Mouse (Mus musculus) forebrain, embryonic 12.5 days (tissue): Measurements from ENCODE around the gene Cdt1. TPM values are rescaled to one million over a fixed set of nuclear protein-coding genes. Genes with fewer than 3 reads are reported as not detected.

Source experiments
- ATAC-seq: fragments of 200-750 bp; cut with Nextera tagmentation; 2 replicates; pipeline ENCODE4 v1.8.0; 2017; ENCODE audit warnings: moderate TSS enrichment; ENCODE audit not compliant: low FRiP score
- H3K27ac ChIP-seq: fragments of 300-500 bp; sonication (generic); 2 replicates; pipeline ENCODE4 v1.5.1; 2016; ENCODE audit warnings: mild to moderate bottlenecking
- H3K27me3 ChIP-seq: fragments of 300-500 bp; sonication (generic); 2 replicates; pipeline ENCODE4 v1.6.1; 2016; ENCODE audit warnings: mild to moderate bottlenecking
- H3K36me3 ChIP-seq: fragments of 300-500 bp; sonication (generic); replicated peaks from 2 replicates; pipeline ENCODE4 v1.6.1; 2016; ENCODE audit warnings: mild to moderate bottlenecking
- H3K4me1 ChIP-seq: fragments of 300-500 bp; sonication (generic); 2 replicates; pipeline ENCODE4 v1.6.1; 2016
- H3K4me2 ChIP-seq: fragments of 300-500 bp; sonication (generic); 2 replicates; pipeline ENCODE4 v1.6.1; 2016; ENCODE audit warnings: mild to moderate bottlenecking, moderate library complexity
- H3K4me3 ChIP-seq: fragments of 300-500 bp; sonication (generic); replicated peaks from 2 replicates; pipeline ENCODE4 v1.5.1; 2016; ENCODE audit warnings: mild to moderate bottlenecking
- H3K9ac ChIP-seq: fragments of 300-500 bp; sonication (generic); 2 replicates; pipeline ENCODE4 v1.6.1; 2016; ENCODE audit warnings: mild to moderate bottlenecking
- H3K9me3 ChIP-seq: fragments of 300-500 bp; sonication (generic); 2 replicates; pipeline ENCODE4 v1.6.1; 2016
- WGBS: fragments of 180-500 bp; shearing (Covaris S2); methylation state at CpG from one replicate; pipeline ENCODE4 v1.1.7; 2016; 5-methylcytosine and 5-hydroxymethylcytosine counted together
- polyA plus RNA-seq: library from polyadenylated mRNA; unstranded; fragments of >200 nt; fragmentation: Nextera tagmentation; extraction: Ambion mirVana; gene quantifications from 2 replicates; pipeline ENCODE4 v1.2.1, GENCODE M21; 2016

The Cdt1 gene
- polyA plus RNA-seq, 1 experiment from 2014 or later: 46.0 TPM

- Histone ChIP-seq H3K27ac (0 out of 2 replicates have a peak within 1 kb of the TSS, but pooled peaks have one; percentile 13), H3K36me3 (no peaks in the 10 kb centered on the region), H3K9ac (peak within 1 kb of the TSS; percentile 48), H3K9me3 (no peaks in the 10 kb centered on the region), H3K27me3 (peaks cover 41% of the 10 kb centered on the region), H3K4me1 (peaks cover 14% of the 10 kb centered on the region), H3K4me3 (peak within 1 kb of the TSS; percentile 46), H3K4me2 (peak within 1 kb of the TSS; percentile 65)
- ATAC-seq: peak; percentile 59
- WGBS: 13% methylated on average over 45 of the region's 56 CpGs
Measured at GRCm38 (mm10) chr8:122551265-122552051, 16.4 kb upstream of the Cdt1 start, which contains the start of gene Piezo1. Gene Piezo1, minus strand, starts transcription at chr8:122551329.

GRCm38 (mm10) chr8:122554786-122555185 is 13.0 kb upstream of the Cdt1 start:
- ATAC-seq: no peak

GRCm38 (mm10) chr8:122556030-122557009 is 11.5 kb upstream of the Cdt1 start:
- no peak for ATAC-seq
- Histone ChIP-seq H3K4me2 (no peak overlapping the region), H3K27me3 (peaks cover 10% of the 10 kb centered on the region), H3K36me3 (no peaks in the 10 kb centered on the region), H3K4me3 (no peak overlapping the region), H3K9me3 (no peaks in the 10 kb centered on the region), H3K4me1 (peaks cover 8% of the 10 kb centered on the region; the same call in 1 of the 2 replicates), H3K27ac (0 out of 2 replicates have a peak overlapping the region, but pooled peaks have one; percentile 19), H3K9ac (no peak overlapping the region)
- WGBS: 73% methylated on average over 12 of the region's 12 CpGs

More at GRCm38 (mm10) chr8:122554786-122555185, 13.0 kb upstream of the Cdt1 start:
- 83% methylated on average over 6 of the region's 6 CpGs for WGBS
- H3K9me3 ChIP-seq: no peaks in the 10 kb centered on the region
- H3K4me2 ChIP-seq: no peak overlapping the region
- H3K36me3 ChIP-seq: no peaks in the 10 kb centered on the region
- H3K4me3 ChIP-seq: no peak overlapping the region
- no peak overlapping the region for H3K9ac ChIP-seq
- H3K27ac ChIP-seq: no peak overlapping the region
- H3K27me3 ChIP-seq: peaks cover 25% of the 10 kb centered on the region
- H3K4me1 ChIP-seq: peaks cover 21% of the 10 kb centered on the region

- no peaks in the 10 kb centered on the region for H3K27me3 ChIP-seq
- no peak overlapping the region for H3K27ac ChIP-seq
- no peaks in the 10 kb centered on the region for H3K36me3 ChIP-seq
- no peak overlapping the region for H3K4me2 ChIP-seq
- H3K4me3 ChIP-seq: no peak overlapping the region
- WGBS: 38% methylated on average over 10 of the region's 10 CpGs
- peaks cover 7% of the 10 kb centered on the region; the same call in 1 of the 2 replicates for H3K4me1 ChIP-seq
- no peaks in the 10 kb centered on the region for H3K9me3 ChIP-seq
- H3K9ac ChIP-seq: no peak overlapping the region
- no peak for ATAC-seq
Measured at GRCm38 (mm10) chr8:122557248-122558038, 10.4 kb upstream of the Cdt1 start.

GRCm38 (mm10) chr8:122558671-122559349 is 9.0 kb upstream of the Cdt1 start:
- no peak for ATAC-seq
- Histone ChIP-seq H3K4me1 (peaks cover 7% of the 10 kb centered on the region; the same call in 1 of the 2 replicates), H3K36me3 (no peaks in the 10 kb centered on the region), H3K4me3 (no peak overlapping the region), H3K9ac (no peak overlapping the region), H3K9me3 (no peaks in the 10 kb centered on the region), H3K27ac (no peak overlapping the region), H3K4me2 (no peak overlapping the region), H3K27me3 (no peaks in the 10 kb centered on the region)
- 22% methylated on average over 11 of the region's 12 CpGs for WGBS

- Histone ChIP-seq H3K36me3 (no peaks in the 10 kb centered on the region), H3K4me2 (no peak overlapping the region), H3K9me3 (no peaks in the 10 kb centered on the region), H3K4me1 (peaks cover 7% of the 10 kb centered on the region; the same call in 1 of the 2 replicates), H3K27me3 (no peaks in the 10 kb centered on the region), H3K27ac (no peak overlapping the region), H3K9ac (no peak overlapping the region), H3K4me3 (no peak overlapping the region)
- no peak for ATAC-seq
- WGBS: 88% methylated on average over 5 of the region's 5 CpGs
Measured at GRCm38 (mm10) chr8:122561199-122561598, 6.6 kb upstream of the Cdt1 start.

- Histone ChIP-seq H3K4me2 (no peak overlapping the region), H3K27ac (no peak overlapping the region), H3K36me3 (peaks cover 4% of the 10 kb centered on the region), H3K27me3 (no peaks in the 10 kb centered on the region), H3K4me1 (peaks cover 27% of the 10 kb centered on the region), H3K4me3 (no peak overlapping the region), H3K9ac (no peak overlapping the region), H3K9me3 (no peaks in the 10 kb centered on the region)
- WGBS: 91% methylated on average over 25 of the region's 25 CpGs
- ATAC-seq: no peak
Measured at GRCm38 (mm10) chr8:122564363-122565352, 3.2 kb upstream of the Cdt1 start.

- Histone ChIP-seq H3K4me1 (peaks cover 28% of the 10 kb centered on the region), H3K4me2 (peak overlapping the region; percentile 81), H3K4me3 (peak overlapping the region; percentile 86), H3K27me3 (no peaks in the 10 kb centered on the region), H3K27ac (peak overlapping the region; percentile 89), H3K9me3 (no peaks in the 10 kb centered on the region), H3K9ac (peak overlapping the region; percentile 88), H3K36me3 (peaks cover 25% of the 10 kb centered on the region)
- ATAC-seq: no peak
- 30% methylated on average over 6 of the region's 6 CpGs for WGBS
Measured at GRCm38 (mm10) chr8:122566766-122567165, 1.0 kb upstream of the Cdt1 start.

GRCm38 (mm10) chr8:122568109-122568504 is 292 bp downstream of the Cdt1 start:
- H3K4me1 ChIP-seq: peaks cover 33% of the 10 kb centered on the region
- H3K9me3 ChIP-seq: no peaks in the 10 kb centered on the region
- ATAC-seq: peak; percentile 66
- no peaks in the 10 kb centered on the region for H3K27me3 ChIP-seq
- H3K4me2 ChIP-seq: peak overlapping the region; percentile 81
- H3K4me3 ChIP-seq: peak overlapping the region; percentile 86
- H3K36me3 ChIP-seq: peaks cover 39% of the 10 kb centered on the region
- peak overlapping the region; percentile 89 for H3K27ac ChIP-seq
- WGBS: under 1% methylated on average over 34 of the region's 34 CpGs
- H3K9ac ChIP-seq: peak overlapping the region; percentile 88

GRCm38 (mm10) chr8:122568881-122569309 is 1.1 kb downstream of the Cdt1 start:
- Histone ChIP-seq H3K36me3 (peaks cover 44% of the 10 kb centered on the region), H3K4me2 (peak overlapping the region; percentile 81), H3K27me3 (no peaks in the 10 kb centered on the region), H3K9ac (peak overlapping the region; percentile 88), H3K27ac (no peak overlapping the region), H3K9me3 (no peaks in the 10 kb centered on the region), H3K4me1 (peaks cover 39% of the 10 kb centered on the region), H3K4me3 (peak overlapping the region; percentile 86)
- no peak for ATAC-seq
- 10% methylated on average over 10 of the region's 10 CpGs for WGBS
